Mouse (Mus musculus) mesoderm, embryonic 11.5 days (tissue): Measurements from ENCODE around the gene Mmp10.

ENCODE experiments used
- DNase-seq: peaks from one replicate; pipeline ENCODE4 v3.0.0-alpha.2; 2012; ENCODE audit warnings: low read depth, low spot score

The Mmp10 gene

DNA sequence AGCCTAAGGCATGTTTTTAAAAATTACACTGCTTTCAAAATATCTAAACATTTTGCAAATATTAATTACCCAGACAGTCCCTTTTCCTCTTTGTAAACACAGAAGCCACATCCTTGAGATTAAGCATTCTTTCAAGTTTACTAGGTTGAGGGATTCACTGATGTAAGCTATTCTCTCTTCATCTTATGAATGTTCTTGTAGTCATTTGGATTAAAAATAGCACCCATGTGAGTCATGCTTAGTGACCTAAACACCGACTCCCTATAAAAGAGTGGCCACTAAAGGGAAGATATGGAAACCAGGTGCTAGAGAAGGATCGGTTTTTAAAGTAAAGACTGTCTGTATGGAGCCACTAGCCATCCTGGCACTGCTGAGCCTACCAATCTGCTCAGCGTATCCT, at the start of gene Mmp10:
Mmp10 (plus strand) TSS at position 302 of the 400 bp plus-strand sequence.
- no peak for DNase-seq

DNA sequence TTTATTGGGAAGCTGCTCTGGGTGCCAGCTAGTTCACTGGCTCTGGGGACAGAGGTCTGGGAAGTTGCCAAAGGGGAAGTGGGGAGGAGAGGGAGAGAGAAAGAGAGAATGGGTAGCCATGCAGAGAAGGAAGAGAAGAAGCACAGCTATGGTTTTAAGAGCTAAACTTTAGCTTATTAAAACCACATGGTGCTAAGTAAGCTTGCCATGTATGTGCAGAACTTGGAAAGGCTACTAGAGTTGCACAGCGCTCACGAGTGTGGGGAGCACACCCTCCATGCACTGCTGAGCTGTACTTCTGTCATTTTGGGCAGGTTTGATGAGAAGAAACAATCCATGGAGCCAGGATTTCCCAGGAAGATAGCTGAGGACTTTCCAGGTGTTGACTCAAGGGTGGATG, 48.9 kb upstream of the Mmp10 start:
- DNase-seq: no peak

DNA sequence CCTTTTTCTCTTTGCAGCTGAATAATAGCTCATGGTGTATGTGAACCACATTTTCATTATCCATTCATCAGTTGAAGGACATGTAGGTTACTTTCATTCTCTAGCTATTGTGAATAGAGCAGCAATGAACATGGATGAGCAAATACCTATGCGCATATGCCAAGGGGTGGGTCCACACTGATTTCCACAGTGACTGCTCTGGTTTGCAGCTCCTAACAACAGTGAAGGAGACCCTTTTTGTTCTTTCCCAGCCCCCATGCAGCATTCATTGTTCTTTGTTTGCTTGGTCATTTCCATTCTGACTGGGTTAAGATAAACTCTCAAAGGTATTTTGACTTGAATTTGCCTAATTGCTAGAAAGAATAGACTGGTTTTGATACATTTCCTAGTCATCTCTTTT, 31.9 kb upstream of the Mmp10 start:
- DNase-seq: no peak

DNA sequence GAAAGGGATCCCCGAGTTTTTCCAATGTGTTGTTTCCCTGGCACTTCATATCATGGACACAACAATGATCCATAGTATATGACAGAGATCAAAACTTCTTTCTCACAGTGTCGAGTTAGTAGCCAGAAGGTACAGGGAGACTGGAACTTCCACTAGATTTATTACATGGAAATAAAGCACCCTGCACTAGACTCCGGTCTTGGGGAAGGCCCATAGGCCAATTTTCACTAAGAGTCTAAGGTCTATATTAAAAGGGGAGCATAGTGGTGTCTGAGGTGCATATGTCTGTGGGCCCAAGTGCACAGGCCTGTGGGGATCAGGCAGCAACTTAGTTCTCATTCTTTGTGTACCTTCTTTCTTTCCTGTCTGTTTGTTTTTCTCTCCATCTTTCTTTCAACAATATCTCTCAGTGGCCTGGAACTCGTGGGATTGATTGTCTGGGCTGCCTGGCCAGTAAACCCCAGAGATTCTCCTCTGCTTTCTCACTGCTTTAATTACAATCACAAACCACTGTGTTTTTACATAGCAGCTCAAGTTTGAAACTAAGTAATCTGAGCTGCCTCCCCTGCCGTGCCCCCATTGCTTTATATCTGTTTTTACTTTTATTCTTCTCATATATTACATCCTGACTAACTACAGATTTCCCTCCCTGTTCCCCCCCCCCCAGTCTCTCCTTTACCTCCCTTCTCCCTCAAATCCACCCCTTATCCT, 18.3 kb upstream of the Mmp10 start:
- DNase-seq: no peak

DNA sequence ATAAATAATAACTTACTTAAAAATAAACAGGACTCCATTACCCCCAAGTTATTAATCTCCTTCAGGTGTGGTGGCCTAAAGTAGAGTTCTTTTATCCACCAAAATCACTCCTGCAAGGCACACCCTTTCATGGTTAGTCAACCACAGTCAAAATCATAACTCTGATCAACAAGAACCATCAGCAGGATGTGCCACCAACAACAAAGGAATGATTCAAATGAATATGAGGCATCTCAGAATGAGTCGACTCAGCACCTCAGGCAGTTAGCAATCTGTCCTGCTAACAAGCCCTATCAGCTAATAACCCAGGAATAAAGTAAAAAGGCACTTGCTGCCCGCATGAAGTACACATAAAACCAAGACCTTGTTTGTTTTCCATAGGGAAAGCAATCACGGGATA, 1.0 kb upstream of the Mmp10 start:
- no peak for DNase-seq

DNA sequence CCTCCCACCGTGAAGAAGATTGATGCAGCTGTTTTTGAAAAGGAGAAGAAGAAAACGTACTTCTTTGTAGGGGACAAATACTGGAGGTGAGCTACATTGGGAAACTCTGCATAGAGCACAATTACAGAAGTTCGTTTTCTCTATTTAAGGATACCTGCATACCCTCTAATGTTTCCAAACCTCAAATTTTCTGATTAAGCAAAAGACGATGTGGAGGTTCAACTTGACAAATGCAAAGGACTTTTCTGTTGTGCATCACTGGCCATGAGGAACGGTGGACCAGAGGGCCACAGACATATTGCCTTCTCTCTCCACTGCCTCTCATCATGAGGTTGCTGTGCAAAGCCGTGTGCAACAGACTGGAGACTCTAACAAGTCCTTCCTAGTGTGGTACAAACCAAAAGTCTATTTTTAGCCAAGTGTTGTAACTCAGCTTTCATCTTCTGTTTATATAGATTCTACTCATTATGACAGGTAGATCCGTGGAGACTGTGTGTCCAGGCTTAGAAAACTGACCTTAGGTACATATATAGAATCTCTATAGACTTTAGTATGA, 5.2 kb downstream of the Mmp10 start:
- no peak for DNase-seq

DNA sequence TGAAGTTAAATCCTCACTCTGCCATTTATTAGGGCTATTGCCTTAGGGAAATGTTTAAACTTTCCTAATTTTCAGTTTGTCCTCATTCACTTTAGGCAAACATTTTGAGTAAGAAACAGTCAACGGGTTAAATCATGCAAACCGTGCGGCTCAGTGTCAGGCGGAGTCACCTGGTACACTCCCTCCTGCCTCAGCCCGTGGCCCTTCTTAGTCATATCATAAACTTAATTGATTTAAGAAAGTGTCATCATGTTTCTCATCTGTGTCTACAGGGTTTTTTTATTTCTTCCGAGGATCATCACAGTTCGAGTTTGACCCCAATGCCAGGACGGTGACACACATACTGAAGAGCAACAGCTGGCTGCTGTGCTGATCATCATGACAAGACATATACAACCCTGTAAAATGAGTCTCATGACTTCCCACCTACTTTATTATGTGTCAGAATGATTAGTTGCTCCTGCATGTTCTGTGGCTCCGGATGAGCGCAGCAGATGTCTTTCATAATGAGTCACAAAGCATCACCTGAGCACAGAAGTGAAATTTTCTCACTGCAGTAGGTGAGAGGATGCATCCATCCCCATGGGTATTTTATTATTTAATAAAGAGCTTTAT, 7.6 kb downstream of the Mmp10 start:
- DNase-seq: no peak

DNA sequence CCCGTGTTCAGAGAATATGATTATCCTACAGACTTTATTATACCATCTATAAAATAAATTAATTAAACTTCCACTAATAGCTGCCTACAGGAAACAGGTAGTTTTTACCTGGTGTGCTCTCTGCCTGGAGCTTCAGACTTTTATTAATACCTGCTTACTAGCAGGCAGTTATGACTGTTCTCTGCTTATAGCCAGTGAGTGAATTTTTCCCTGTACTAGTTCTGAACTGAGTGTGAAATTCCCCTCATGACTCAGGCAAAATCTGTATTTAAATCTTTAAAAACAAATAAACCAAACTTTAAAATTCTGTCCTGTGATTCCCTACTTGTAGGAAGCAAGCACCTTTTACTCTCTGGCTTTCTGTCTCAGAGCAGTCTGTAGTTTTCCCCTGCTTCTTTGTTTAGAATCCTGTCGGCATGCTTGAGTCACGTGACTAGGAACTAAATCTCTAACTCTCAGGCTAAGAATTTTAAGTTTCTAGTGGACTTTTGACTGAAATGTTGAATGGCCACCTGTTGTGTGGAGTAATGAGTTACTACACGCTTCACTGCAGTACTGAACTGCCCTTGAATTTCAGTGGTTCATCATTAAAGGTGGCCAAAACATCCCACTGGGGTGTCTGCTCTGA, 15.9 kb downstream of the Mmp10 start:
- no peak for DNase-seq

DNA sequence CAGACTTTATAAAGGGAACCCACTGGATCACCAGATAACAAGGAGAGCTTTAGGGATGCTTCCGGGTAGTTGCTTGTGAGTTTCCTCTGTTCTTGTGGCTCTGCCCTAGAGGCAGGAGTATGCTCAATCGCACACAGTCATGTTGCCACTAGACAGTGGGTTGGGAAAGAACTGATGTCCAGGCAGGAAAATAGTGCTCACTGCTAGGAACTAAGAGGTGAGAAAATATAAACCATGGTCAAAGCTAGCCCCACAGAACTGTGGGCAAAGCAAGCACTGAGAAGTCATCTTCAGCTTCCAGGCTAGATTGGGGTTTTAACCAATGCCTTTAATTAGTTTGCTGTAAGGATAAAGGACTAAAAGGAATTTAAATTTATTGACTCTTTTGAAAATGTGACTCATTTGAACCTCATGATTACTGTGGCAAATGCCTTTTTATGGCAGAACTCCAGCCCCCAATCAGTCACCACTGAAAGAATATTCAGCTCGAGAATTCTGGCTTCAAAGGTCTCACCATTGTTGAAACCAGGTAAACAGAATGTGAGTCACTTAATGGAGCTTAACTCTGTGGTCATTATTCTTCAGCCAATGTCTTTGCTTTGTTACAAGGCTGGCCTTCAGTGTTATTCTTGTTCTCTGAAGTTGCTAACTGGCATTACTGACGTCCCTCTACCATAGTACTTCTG, 24.2 kb downstream of the Mmp10 start:
- no peak for DNase-seq

DNA sequence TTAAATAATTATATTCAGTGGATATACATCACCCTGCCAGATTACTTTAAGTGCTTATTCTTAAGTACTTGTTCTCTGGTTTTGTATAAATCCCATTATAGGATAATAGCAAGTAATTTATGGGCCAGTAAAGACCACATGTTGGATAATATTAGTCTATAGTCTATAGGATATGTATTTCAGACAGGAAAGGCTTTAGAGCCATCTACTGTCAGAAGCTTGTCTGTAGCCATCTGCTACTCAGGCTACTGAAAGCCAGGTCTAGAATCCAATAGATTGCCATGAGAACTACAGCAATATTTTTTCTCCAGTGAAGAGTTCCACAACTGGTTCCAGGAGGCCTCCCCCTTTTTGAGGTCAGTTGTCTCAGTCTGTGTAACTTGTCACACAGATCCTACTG, 40.6 kb downstream of the Mmp10 start:
- DNase-seq: no peak

DNA sequence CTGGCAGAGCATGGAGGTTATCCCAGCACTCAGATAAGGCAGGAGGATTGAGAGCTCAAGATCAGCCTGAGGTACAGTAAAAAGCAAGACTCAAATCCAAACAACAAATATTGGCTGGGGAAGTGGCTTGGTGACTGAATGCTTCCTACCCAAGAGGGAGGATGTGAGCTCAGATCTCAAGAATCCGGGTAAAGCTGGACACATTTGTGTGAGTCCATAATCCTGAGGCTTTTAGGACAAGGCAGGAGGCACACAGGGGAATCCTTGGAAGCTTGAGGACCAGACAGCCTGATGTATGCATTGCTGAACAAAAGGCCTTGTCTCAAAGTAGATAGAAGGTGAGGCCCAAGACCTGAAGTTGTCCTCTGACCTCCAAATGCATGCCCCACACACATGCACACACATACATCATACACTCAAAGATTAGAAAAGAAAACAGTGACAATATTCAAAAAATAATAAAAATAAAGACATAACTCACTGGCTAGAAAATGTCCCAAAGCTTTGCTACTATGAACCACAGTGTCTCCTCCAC, 42.8 kb downstream of the Mmp10 start:
- DNase-seq: no peak

DNA sequence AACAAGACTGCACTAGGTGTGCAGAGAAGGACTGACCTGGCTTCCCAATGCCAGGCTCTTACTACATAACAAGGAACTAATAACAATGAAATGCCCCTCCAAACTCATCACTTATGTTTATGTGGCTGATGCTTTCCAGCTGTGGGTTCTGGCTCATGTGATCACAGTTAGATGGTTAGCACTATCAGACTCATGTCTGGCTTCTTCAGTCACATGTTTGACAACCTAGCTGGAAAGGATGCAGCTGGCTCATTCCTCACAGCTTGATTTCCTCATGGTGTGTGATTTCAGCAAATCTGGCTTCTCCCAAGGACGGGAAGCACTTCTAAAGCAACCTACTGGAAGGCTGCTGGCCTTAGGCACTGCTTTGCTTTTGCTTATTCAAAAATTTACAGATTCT, 43.3 kb downstream of the Mmp10 start:
- peak; percentile 49 for DNase-seq

DNA sequence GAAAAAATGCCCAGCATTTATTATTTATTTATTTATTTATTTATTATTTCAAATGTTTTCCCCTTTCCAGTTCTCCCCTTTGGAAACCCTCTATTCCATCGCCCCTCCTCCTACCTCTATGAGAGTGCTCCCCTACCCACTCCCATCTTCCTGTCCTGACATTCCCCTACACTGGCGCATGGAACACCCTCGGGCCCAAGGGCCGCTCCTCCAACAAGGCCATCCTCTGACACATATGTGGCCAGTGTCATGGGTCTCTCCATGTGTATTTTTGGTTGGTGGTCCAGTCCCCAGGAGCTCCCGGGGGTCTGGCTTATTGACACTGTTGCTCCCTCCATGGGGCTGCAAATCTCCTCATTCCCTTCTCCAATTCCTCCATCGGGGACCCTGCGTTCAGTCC, 43.8 kb downstream of the Mmp10 start:
- no peak for DNase-seq

DNA sequence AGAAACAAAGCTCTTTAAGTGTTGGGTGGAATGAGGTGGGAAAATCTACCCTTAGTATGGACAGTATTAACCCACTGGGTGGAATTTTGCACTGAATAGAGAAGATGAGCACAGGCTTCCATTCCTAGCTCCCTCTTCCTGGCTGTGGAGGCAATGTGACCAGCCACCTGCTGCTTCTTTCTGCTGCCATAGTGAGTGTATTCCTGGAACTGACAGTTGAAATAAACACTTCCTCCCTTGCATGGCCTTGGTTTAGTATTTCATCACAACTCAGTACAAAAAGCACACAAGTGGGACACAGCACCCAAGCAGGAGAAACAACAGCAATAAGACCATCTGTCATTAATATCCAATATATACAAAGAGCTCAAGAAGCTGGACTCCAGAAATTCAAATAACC, 49.8 kb downstream of the Mmp10 start:
- no peak for DNase-seq

DNA sequence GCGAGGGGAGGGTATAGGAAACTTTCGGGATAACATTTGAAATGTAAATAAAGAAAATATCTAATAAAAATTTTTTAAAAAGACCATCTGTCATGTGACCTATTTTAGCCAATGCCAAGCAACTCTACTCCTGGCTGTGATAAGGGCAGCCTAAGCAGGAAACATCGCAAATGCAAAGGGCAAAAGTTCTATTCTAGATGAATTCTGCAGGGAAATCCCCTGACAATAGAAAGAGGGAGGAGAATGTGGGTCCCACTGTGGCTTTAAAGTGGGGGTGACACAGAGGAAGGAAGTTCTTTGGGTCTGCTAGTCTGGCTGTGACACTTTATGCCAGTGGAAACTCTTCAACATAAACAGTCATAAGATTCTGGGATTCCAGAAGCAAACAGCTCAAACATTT, 51.4 kb downstream of the Mmp10 start:
- DNase-seq: no peak

DNA sequence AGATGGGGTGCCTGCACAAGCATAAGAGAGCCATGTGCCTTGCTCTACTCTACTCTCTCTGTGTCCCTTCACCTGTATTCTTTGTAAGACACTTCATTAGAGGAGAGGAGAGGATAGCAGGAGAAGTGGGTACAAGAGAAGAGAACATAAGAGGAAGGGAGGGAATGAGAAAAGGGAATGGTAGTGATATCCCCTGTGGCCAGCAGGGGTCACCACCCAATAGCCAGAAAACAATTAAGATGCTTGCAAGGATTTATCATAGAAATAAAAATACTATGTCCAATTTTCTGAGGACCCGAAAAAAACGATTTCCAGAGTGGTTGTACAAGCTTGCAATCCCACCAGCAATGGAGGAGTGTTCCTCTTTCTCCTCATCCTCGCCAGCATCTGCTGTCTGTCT, 52.2 kb downstream of the Mmp10 start:
- DNase-seq: peak; percentile 20

DNA sequence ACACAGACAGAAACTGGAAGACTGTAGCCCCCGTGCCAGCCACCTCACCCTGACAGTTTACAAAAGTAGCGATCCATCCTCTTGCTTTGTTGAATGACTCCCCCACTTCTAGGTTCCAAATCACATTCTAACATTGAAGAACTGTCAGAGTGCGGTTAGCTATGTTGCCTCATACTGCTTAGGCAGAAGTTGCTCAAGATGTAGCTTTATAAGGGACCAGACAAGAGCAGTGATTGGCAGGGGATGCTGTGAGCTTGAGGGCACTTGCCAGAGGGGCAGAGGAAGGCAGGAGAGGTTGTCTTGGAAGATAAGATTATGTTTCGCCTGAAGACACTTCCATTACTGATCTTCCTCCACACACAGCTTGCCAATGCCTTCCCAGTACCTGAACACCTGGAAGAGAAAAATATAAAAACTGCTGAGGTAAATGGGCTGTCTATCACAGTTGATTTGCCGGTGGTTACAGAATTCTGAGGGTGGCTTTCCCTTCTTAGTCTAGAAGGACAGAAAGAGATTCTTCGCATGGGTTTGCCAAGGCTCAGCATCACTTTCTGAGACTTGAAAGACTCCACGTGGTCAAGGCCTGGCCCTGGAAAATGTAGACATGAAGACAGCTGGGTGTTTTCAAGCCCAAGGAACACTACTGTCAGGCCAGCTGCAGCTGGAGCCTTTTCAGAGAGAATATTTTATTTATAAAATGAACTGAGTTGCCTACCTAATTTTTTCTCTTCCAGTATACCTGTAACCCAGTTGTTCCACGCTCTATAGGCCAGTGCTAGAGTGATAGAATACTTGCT, 56.3 kb downstream of the Mmp10 start, which contains the start of gene Mmp8:
Mmp8 (plus strand) TSS at position 236 of the 797 bp plus-strand sequence.
- no peak for DNase-seq
